Mouse (Mus musculus) cerebellum, postnatal 4 days (tissue): ENCODE measurements around the gene Tbxas1.

Experiments
- DNase-seq, 2 experiments: peaks; one replicate each; pipeline ENCODE4 v3.0.0; 2022; ENCODE audit warnings: low spot score in 2 of 2, mixed read lengths in 1 of 2

Tbxas1 gene

DNA sequence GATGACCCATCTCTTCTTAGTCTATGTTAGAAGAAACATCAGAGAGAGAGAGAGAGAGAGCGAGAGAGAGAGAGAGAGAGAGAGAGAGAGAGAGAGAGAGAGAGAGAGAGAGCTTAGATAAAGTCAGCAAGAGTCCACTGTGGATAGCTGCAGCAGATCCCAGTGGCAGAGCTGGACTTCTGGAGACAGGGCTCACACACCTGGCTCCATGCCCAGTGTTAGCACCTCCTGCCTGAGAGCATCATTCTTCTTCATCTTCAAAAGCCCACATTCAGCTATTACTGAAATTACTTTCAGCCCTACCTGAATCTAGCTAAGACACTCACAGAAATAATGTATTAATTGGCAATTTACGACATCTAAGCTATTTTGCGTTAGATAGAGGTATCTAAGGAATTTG lies 85.2 kb downstream of the Tbxas1 start:
- no peak for DNase-seq

DNA sequence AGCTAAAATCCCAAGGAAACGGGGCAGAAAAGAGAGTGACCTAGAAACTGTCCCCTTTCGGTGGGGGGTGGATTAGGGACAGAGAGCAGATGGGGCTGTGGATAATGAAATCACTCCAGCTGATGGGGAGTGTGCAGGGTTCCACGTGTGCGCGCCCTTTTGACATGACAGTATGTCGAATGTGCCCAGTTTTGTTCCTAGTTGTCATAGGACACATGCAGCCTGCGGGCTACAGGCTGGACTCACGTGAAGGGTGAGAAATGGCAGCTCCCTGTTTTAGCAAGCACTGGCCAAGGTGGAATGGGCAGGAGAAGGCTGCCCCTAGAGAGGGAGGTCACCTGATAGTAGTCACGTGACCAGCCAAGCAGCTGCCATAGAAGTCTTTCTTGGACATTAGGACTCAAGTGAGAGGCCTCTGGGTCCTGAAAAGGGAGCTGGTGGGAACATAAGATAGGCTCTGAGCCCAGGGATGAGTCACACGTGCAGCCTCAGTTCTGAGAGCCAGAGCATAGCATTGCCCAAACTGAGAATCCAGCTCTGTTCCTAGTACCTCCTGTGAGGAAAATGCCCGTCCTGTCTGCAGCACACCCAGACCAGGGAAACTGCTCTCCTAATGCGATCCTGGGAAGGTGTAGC lies 85.7 kb downstream of the Tbxas1 start:
- no peak for DNase-seq

DNA sequence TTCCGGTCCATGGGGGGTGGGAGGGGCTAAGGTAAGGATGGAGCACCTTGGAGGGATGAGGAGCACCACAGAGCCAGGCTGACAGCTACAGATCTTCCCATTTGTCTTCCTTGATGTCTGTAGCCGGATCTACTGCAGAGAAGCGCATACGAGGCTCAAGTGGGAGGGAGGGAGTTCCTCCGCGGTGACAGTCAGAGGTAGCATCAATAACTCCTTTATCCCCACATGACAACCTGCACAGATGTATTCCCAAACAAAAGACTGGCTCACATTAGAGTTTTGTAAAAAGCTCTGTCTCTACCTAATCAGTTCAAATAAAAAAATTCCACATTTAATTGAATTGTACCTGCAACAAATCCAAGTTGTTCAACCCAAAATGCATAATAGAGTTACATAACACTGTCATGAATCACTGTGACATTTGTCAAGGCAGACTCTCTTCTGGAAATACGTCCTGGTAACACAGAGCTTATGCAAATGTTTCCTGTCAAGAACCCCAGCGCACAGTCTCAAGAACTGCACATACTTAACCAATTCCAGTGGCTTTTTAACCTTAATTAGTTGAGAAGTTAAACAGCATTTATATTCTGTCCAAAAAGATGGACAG lies 86.3 kb downstream of the Tbxas1 start:
- no peak for DNase-seq

DNA sequence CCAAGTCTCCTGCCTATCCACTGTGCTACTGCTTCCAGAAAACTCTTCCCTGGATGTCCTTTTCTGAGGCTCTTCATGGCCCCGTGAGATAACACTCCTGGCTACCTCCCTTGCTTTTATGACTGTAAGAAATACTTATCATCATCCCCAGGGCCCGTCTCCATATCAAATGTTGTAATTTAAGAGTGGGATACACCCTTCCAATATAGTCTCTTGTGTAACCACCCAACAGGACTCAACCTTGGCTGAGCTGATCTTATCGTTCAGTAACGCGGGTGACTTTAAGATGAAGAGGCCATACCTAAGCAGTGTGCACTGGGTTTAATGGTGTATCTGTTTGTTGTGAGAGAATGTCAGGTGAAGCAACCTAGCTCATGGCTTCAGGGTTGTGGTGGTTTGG lies 91.6 kb downstream of the Tbxas1 start:
- no peak for DNase-seq

DNA sequence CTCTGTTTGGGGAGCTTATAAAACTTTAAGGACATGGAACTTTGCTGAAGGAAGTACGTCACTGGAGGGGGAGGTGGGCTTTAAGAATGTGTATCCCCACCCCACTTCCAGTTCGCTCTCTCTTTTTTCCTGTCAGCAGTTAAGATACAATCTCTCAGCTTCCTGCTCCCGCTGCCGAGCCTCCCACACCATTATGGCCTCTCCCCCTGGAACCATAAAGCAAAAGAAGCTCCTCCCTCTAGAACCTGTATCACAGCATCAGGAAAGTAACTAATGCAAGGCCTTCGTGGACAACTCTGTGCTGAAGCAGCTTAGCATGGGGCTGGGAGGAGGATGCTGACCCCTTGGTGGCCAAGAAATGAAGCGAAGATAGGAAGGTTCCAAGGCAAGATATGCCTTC lies 92.1 kb downstream of the Tbxas1 start:
- DNase-seq, result no peak

DNA sequence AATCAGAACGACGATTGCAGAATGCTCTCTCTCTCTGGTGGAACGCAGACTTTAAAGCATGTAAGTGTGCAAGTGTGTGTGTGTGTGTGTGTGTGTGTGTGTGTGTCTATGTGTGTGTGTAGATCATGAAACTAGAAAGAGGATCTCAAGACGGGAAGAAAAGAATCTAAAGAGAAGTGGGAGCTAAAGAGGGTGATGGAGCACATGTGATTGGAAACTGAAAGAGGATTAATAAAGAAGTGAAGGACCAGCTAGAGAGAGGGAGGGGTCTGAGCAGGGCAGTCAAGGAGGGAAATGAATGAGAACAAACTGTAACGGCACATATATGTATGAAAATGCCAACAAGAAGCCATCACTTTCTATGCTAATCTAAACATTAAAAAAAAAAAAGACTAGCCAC lies 92.8 kb downstream of the Tbxas1 start:
- DNase-seq, result no peak

DNA sequence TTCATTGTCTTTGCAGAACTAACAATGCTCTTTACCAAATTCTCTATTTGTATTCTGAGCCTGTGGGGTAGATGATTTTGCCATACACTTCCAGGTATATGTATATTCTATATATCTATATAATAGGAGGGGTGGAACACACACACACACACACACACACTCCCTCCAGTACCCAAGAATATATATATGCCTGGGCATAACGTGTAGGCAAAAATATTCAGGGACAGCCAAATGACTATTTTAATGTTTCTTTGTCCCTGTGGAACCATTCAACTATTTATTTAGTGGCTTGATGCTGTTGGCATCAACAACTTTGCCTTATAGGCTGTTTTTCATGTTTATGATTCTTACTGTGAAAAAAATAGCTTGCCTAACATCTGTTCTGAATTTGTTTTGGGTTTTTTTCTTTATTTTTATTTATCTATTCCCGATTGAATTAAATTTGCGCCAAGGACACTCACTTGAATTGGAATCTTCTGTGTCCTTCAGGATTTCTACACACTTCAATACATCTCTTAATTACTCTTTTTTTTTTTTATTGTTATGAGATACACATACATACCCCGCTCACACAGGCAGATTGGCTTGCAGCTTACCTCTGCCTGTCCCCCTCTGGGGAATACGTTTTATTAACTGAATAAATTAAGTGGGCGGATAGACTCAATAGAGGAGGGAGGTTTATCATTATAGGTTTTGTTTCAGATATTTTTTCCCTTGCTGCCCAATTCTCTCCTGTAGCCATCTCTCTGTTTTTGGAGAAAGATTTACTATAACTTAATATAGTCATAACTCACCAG lies 94.9 kb downstream of the Tbxas1 start:
- DNase-seq, result no peak

DNA sequence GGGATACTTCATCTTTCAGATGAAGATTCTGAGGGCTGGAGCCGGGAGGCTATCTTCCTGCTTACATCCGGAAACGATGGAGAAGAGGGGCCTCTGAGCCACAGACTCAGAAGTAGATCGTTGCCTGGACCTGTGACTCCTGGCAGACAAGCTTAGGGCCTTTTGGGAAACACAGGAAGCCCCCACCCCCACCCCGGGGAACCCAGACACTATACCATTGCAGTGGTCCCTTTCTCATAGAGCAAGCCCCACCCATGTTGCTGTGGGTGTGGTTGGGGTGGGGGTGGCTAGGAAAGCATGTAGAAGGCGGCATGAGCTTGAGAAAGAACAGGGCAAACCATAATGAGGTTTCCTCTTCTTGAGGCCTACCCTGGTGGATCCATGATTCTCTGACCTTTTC lies 95.6 kb downstream of the Tbxas1 start:
- no peak for DNase-seq

DNA sequence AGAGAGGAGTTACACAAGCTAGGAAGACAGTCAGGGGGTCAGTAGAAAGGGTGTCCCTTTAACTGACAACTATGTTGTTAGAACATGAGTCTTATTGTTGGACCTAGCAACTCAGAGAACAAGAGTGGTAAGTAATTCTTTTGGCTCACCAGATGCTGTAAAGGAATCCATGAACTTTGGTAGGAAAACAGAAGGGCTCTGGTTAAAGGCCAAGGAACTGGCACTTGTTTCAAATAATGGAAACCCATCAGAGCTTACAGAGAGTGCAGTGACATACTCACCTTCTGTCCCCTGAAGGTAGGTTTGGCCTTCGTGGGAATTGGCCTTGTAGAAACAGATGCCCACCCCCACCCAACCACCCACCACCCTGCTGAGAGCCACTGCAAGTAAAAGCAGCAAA lies 97.6 kb downstream of the Tbxas1 start:
- no peak for DNase-seq

DNA sequence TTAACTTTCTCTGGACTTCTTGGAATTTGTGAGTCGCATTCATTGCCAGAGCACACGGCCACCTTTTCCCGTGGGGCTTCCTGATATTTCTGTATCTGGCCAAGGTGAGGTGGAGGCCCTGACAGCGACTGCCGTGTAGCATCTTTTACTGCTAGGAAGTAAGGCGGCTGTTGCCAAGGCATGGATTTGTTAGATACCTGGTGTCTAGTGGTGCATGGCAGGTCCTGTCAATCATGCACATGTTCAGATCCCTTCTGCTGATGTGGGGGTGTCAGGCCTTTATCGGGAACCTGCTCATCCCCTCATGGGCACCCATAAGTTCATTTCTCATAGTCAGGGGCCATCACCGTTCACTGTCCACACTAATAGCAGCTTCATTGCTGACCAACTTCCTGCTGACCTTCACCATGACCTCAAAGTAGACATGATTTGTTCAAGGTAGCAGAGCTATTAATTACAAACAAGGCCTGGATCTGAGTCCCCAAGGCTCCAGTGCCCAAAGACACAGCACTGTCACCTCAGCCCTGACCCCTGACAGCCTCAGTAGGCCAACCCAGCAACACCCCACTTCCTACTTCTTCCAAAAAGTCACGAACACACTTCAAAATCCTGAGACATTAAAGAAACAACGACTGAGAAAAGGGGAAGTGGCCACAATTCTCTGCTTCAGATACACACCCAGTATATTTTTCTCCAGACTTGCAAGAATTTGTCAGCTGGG lies 98.4 kb downstream of the Tbxas1 start:
- no peak for DNase-seq

DNA sequence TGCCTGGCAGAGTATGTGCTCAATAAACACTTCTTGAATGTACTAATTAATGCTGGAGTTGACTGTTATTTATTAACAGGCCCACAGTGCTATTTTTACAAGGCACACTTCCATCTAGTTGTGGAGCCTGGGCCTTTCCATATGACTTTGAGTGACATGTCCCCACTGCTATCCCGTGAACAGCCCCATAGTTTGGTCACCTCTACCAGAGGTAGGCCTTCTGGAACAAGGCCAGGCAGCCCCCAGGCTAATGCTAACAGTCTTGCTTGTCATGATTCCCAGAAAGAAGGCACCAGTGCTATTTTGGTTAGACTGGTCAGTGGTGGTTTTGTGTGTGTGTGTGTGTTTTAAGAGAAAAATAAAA lies 98.9 kb downstream of the Tbxas1 start:
- no peak for DNase-seq

DNA sequence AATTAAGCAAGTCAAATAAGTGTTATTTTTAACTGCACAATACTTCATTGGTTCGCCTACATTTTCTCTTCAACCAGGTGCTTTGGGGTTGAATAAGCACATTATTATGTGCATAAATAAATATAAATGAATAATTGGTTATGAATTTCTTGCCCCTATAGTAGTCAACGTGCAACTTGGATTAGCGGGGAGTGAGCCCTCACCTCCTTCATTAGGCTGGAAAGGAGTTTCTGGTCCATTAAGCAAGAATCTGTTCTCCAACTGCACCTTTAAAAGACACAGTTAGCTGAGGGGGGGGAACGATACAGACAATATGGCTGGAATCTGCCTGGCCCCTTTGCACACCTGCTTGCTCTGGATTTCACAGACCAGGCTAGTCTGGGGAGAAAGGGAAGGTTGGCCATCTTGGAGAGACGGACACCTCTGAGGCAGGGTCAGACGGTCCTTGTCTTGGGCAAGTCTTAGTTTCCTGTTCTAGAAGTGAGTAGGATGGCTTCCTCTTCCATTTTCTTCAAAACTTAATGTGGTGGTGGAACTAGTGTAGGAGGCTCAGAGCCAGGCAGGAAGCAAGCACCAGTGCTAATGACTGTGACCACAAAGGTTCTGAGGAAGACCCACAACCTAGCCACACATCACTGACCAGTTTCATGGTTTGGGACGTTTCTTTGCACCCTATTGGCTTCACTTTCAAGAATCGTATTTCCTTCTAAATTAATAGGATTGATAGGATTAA lies 99.5 kb downstream of the Tbxas1 start:
- no peak for DNase-seq

DNA sequence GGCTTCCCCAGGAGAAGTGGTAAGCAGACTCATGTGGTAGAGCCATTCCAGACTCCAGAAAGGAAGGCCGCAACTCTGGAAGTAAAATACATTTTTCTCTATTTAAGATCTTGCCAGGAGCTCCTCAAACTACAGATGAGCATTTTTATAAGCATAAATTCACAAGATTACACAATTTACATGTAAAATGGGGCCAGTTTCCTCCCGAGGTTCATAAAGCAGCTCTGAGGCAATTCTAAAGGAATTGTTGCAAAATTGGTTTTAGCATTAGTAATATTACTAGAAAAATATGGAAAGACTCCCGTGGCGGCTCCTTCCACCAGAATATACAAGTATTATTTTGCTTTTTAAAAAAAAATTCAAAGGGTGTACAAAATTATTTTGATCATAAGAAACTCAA lies 100.7 kb downstream of the Tbxas1 start:
- DNase-seq, result no peak

DNA sequence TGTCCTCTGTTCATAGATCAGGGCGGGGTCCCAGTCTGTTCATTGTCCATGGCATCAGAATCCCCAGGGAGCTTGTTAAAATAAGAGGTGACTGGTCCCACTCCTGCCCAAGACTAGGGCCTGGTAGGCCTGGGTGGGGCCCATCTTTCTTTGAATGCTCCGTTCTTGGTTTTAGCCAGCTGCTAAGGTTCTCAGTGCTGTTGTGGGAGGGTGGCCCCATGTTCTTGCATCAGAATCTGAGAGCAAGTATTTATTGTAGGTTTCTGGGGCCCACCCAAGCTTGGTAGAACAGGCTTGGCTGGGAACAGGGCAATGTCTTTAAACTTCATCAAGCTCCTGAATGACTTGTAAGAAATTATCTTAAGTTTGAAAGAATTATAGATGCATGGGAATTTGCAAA lies 101.2 kb downstream of the Tbxas1 start:
- DNase-seq, result no peak

DNA sequence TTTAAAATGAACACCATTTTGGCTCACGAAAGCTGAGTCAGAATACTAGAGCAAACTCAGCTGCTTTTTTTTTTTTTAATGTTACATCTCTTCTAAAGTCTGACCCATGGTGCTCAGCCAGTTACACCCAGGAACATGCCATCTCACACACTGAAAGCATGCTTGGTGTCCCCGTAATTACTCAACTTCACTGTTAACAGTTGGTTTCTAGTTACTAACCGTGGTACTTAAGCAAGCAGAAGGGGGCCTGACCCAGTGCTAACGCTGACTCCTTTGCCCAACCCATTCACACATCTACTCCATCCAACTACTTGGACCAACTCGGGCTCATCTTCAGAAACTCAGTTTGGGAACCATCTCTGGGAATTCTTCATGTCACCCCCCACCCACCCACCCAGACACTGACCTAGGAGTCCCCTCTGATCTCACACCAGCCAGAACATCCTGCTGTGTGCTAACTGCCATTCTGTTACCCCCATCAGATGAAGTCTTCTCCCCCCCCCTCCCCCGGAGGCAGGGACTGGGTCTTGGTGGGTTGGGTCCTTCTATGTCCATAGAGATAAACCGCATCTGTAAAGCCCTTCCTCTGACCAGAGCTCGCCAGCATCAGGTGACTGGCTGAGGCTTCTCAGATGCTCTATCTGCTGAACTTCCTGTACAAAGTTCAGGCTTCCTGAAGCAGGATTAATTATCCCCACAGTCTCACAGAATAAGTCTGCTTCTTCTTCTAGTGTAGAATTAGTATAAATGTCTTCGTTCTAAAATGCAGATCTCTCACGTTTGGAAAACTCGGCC lies 105.9 kb downstream of the Tbxas1 start:
- DNase-seq, result no peak

DNA sequence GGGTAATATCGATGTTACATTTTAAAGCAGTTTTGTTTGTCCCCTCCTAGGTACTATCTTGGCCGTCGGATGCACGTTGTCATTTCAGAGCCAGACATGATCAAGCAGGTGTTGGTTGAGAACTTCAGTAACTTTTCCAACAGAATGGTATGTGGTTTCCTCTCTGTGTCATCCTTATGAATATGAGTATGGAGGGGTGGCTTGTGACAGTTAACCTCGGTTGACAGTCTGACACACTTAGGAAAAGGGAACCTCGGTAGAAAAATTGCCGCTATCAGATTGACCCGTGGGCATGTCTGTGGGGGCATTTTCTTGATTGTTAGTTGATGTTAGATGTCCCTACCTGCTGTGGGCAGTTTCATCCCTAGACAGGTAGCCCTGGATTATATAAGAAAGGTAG lies 106.9 kb downstream of the Tbxas1 start:
- no peak for DNase-seq

DNA sequence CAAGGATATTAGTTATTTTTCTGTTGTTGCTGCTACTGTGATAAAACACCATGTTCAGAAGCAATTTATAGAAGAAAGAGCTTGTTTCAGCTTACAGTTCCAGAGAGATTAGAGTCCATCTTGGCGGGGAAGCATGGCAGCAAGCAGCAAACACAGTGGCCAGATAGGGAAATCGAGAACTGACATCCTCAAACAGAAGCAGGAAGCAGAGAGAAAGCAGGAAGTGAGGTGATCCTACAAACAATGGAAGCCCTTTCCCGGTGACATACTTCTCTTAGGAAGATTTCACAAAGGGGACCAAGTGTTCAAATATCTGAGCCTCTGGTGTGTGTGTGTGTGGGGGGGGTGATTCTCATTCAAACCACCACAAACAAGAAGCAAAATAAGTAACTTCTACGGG lies 107.5 kb downstream of the Tbxas1 start:
- DNase-seq, result no peak

DNA sequence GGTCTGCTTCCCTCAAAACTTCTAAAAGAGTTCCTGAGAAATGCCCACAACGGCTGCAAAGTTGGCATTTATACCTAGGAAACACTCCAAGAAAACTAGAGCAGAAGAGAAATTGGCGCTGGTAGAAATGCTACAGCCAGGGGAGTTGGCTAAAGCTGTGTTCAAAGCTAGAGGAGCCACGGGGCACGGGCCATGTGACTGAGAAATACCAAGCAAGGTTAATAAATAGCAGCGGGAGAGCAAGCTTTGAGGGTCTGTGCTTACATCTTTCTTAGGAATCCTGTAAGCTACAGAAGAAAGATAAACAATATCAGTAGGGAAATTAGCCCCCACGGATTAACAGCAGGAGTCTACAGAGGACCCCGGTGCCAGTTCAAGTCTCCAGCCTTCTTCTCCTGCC lies 107.9 kb downstream of the Tbxas1 start:
- DNase-seq, result no peak

DNA sequence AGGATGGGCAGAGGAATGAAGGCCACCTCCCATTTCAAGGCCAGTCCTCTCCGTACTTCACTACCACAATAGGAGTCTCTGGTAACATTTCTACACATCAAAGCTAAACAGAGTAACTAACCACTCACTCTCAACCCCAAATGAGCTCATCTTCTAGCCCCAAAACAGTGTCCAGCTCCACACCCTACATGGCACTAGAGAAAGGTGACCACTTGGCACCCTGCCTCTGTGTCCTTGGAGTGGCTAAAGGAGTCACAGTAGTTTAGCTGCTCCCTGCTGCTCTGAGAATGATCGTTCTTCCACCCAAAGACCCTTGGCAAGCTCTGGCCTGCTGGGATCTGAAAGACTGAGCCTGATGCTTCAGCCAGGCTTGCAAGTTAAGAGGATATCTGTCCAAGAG lies 109.4 kb downstream of the Tbxas1 start:
- DNase-seq, result no peak

DNA sequence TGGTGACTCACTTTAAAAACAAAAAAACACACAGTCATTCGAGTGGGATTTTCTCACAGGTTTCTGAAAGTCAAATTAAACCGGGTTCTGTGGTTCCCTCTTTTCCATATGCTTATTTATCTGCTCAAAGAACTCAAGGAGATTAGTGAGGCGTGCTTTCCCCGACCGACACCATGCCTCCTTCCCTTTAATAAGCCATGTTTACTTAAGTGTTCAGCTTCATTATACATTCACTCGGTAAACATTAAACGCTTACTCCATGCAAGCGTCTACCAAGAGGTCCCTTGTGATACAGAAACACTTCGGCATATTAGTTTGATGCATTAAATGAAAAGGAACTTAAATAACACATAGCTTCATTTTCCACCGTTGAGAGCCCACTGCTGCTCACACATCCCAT lies 111.4 kb downstream of the Tbxas1 start:
- no peak for DNase-seq

DNA sequence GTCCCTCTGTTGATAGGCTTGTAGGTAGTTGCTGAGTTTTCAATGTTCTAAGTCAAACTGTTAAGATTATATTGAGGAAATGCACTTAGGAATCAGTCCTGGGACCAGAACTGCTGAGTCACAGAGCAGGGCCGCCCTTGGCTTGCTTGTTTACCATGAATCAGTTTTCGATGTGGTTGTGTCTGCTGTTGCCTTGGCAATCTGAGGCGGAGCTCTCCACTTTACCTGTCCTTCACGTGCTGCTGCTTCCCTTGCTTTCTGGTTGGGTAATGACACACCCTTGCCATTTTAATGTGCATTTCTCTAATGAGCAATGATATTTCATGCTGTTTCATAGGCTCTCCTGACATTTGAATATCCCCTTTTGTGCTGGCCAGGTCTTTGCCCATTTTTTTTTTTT lies 116.8 kb downstream of the Tbxas1 start:
- no peak for DNase-seq
